Mouse (Mus musculus): ENCODE measurements at regions not wholly inside any gene's neighbourhood (a gene's known extent, or its start where the extent isn't known, plus 50 kb on each side); places are given as distances from the start of the nearest gene placed in this dataset.

GRCm38 (mm10) chr1:166735545-166735944 lies 53.9 kb upstream of the Fmo9 start:
- no peak for TF ChIP-seq CTCF (IDR thresholded peaks at IDR 0.05)
- POLR2A ChIA-PET = no interaction called here
- DNase-seq (ENCODE audit: low read depth, low spot score) (no peak), ATAC-seq (no peak)
- CTCF ChIA-PET = no interaction called here
- in situ Hi-C loops (cut with MboI; ENCODE audit: low pct_unique_long_range_greater_than_20kb) = loop anchor here (5.0 kb wide), 2 partner anchors 477 to 602 kb away; no protein-coding TSS in a partner anchor
- H3K27me3 ChIP-seq = peaks cover 14% of the 10 kb centered on the region

- ATAC-seq (no peak), DNase-seq (ENCODE audit: low read depth, low spot score) (no peak)
- peak; percentile 68 for TF ChIP-seq CTCF (IDR thresholded peaks at IDR 0.05)
- ChIA-PET POLR2A (no interaction called here), CTCF (interaction anchor here (1.6 to 1.9 kb wide), 2 partner anchors 8 to 474 kb away, joined by 3 to 6 read pairs; no protein-coding TSS in a partner anchor)
- in situ Hi-C loops (cut with MboI; ENCODE audit: low pct_unique_long_range_greater_than_20kb) = loop anchor here (5.0 kb wide), 2 partner anchors 474 to 599 kb away; no protein-coding TSS in a partner anchor
- peaks cover 8% of the 10 kb centered on the region for H3K27me3 ChIP-seq
Measured at GRCm38 (mm10) chr1:166738029-166738428, 56.4 kb upstream of the Fmo9 start.

GRCm38 (mm10) chr1:166750236-166750635 lies 68.6 kb upstream of the Fmo9 start:
- ChIA-PET CTCF (no interaction called here), POLR2A (no interaction called here)
- ATAC-seq (no peak), DNase-seq (ENCODE audit: low read depth, low spot score) (no peak)
- no peak for TF ChIP-seq CTCF (IDR thresholded peaks at IDR 0.05)
- in situ Hi-C loops (cut with MboI; ENCODE audit: low pct_unique_long_range_greater_than_20kb) = no loop called here
- no peaks in the 10 kb centered on the region for H3K27me3 ChIP-seq

- no peak for ATAC-seq
- ChIA-PET CTCF (no interaction called here), POLR2A (no interaction called here)
- no peak for TF ChIP-seq CTCF (IDR thresholded peaks at IDR 0.05)
- in situ Hi-C loops (cut with MboI; ENCODE audit: low pct_unique_long_range_greater_than_20kb) = no loop called here
- DNase-seq (ENCODE audit: low read depth, low spot score) = no peak
- H3K27me3 ChIP-seq = no peaks in the 10 kb centered on the region
Measured at GRCm38 (mm10) chr1:166750777-166751176, 69.1 kb upstream of the Fmo9 start.

- CTCF ChIA-PET = no interaction called here
- no peak for ATAC-seq
Measured at GRCm38 (mm10) chr1:166751436-166751835, 69.8 kb upstream of the Fmo9 start.

GRCm38 (mm10) chr1:166752990-166753709 lies 71.5 kb upstream of the Fmo9 start:
- ATAC-seq = no peak
- ChIA-PET POLR2A (no interaction called here), CTCF (no interaction called here)
- in situ Hi-C loops (cut with MboI; ENCODE audit: low pct_unique_long_range_greater_than_20kb) = no loop called here
- H3K27me3 ChIP-seq = no peaks in the 10 kb centered on the region
- no peak for TF ChIP-seq CTCF (IDR thresholded peaks at IDR 0.05)
- DNase-seq (ENCODE audit: low read depth, low spot score) = no peak

More at GRCm38 (mm10) chr1:166751436-166751835, 69.8 kb upstream of the Fmo9 start:
- H3K27me3 ChIP-seq = no peaks in the 10 kb centered on the region
- in situ Hi-C loops (cut with MboI; ENCODE audit: low pct_unique_long_range_greater_than_20kb) = no loop called here
- POLR2A ChIA-PET = no interaction called here
- TF ChIP-seq CTCF (IDR thresholded peaks at IDR 0.05) = no peak
- no peak for DNase-seq (ENCODE audit: low read depth, low spot score)

GRCm38 (mm10) chr1:166758987-166759386 lies 77.3 kb upstream of the Fmo9 start:
- in situ Hi-C loops (cut with MboI; ENCODE audit: low pct_unique_long_range_greater_than_20kb) = no loop called here
- no peaks in the 10 kb centered on the region for H3K27me3 ChIP-seq
- DNase-seq (ENCODE audit: low read depth, low spot score) (no peak), ATAC-seq (no peak)
- TF ChIP-seq CTCF (IDR thresholded peaks at IDR 0.05) = no peak
- ChIA-PET CTCF (no interaction called here), POLR2A (no interaction called here)

- TF ChIP-seq CTCF (IDR thresholded peaks at IDR 0.05) = no peak
- ATAC-seq = no peak
- DNase-seq (ENCODE audit: low read depth, low spot score) = no peak
- CTCF ChIA-PET = no interaction called here
- H3K27me3 ChIP-seq = no peaks in the 10 kb centered on the region
- POLR2A ChIA-PET = no interaction called here
- in situ Hi-C loops (cut with MboI; ENCODE audit: low pct_unique_long_range_greater_than_20kb) = no loop called here
Measured at GRCm38 (mm10) chr1:166773114-166773513, 91.5 kb upstream of the Fmo9 start.

GRCm38 (mm10) chr1:166782106-166782505 lies 100.5 kb upstream of the Fmo9 start:
- no peak for DNase-seq (ENCODE audit: low read depth, low spot score)
- POLR2A ChIA-PET = no interaction called here
- peak; percentile 18 for TF ChIP-seq CTCF (IDR thresholded peaks at IDR 0.05)
- ATAC-seq = no peak
- H3K27me3 ChIP-seq = no peaks in the 10 kb centered on the region
- CTCF ChIA-PET = interaction anchor here (0.9 kb wide), 1 partner anchor 28 kb away, joined by 3 read pairs; no protein-coding TSS in a partner anchor
- in situ Hi-C loops (cut with MboI; ENCODE audit: low pct_unique_long_range_greater_than_20kb) = no loop called here

GRCm38 (mm10) chr1:166787945-166788344 lies 106.3 kb upstream of the Fmo9 start:
- H3K27me3 ChIP-seq = no peaks in the 10 kb centered on the region
- no peak for TF ChIP-seq CTCF (IDR thresholded peaks at IDR 0.05)
- in situ Hi-C loops (cut with MboI; ENCODE audit: low pct_unique_long_range_greater_than_20kb) = no loop called here
- ChIA-PET POLR2A (no interaction called here), CTCF (no interaction called here)
- DNase-seq (ENCODE audit: low read depth, low spot score) (no peak), ATAC-seq (no peak)

- H3K27me3 ChIP-seq = no peaks in the 10 kb centered on the region
- no peak for TF ChIP-seq CTCF (IDR thresholded peaks at IDR 0.05)
- in situ Hi-C loops (cut with MboI; ENCODE audit: low pct_unique_long_range_greater_than_20kb) = no loop called here
- DNase-seq (ENCODE audit: low read depth, low spot score) (no peak), ATAC-seq (no peak)
- ChIA-PET POLR2A (no interaction called here), CTCF (interaction anchor here (0.8 kb wide), 2 partner anchors 10 to 16 kb away, joined by 3 to 4 read pairs; no protein-coding TSS in a partner anchor)
Measured at GRCm38 (mm10) chr1:166788824-166789399, 107.3 kb upstream of the Fmo9 start.

All from Patski (cell line).